Mouse (Mus musculus): ENCODE data around the gene Cldn4.
"Not testable (repeated sequence)": the region's sequence is repeated elsewhere in the genome, so short reads cannot be mapped to it uniquely, and the experiment has no call there.

The Cldn4 gene

GRCm38 (mm10) chr5:134964655-134965054 lies 17.9 kb upstream of the Cldn4 start:
- not testable (repeated sequence) for DNase-seq (ENCODE audit: low spot score in 2 of 2)

- DNase-seq (ENCODE audit: low spot score in 2 of 2): no peak
These were observed 16.8 kb upstream of the Cldn4 start for GRCm38 (mm10) chr5:134963546-134963945.

GRCm38 (mm10) chr5:134961519-134961918 lies 14.8 kb upstream of the Cldn4 start:
- no peak for DNase-seq (ENCODE audit: low spot score in 2 of 2)

GRCm38 (mm10) chr5:134960430-134960829 lies 13.7 kb upstream of the Cldn4 start:
- DNase-seq (ENCODE audit: low spot score in 2 of 2): peak; percentile 46

- DNase-seq (ENCODE audit: low spot score in 2 of 2): no peak
These were observed 12.4 kb upstream of the Cldn4 start for GRCm38 (mm10) chr5:134959114-134959513.

GRCm38 (mm10) chr5:134955491-134955890 lies 8.8 kb upstream of the Cldn4 start:
- DNase-seq (ENCODE audit: low spot score in 2 of 2): no peak

GRCm38 (mm10) chr5:134951053-134951884 lies 4.5 kb upstream of the Cldn4 start:
- DNase-seq (ENCODE audit: low spot score in 2 of 2): peak; percentile 41 to 42

GRCm38 (mm10) chr5:134948085-134948439 lies 1.3 kb upstream of the Cldn4 start:
- no peak for DNase-seq (ENCODE audit: low spot score in 2 of 2)

GRCm38 (mm10) chr5:134947420-134948084 lies 818 bp upstream of the Cldn4 start:
- DNase-seq (ENCODE audit: low spot score in 2 of 2): no peak

GRCm38 (mm10) chr5:134946063-134946856 lies 474 bp downstream of the Cldn4 start:
- peak in 1 of 2 experiments; percentile 32 for DNase-seq (ENCODE audit: low spot score in 2 of 2)

GRCm38 (mm10) chr5:134945266-134945959 lies 1.3 kb downstream of the Cldn4 start:
- DNase-seq (ENCODE audit: low spot score in 2 of 2): no peak

- no peak for DNase-seq (ENCODE audit: low spot score in 2 of 2)
These were observed 2.6 kb downstream of the Cldn4 start for GRCm38 (mm10) chr5:134944179-134944578.

GRCm38 (mm10) chr5:134942740-134943139 lies 4.0 kb downstream of the Cldn4 start:
- DNase-seq (ENCODE audit: low spot score in 2 of 2): no peak

- peak; percentile 86 to 90 for DNase-seq (ENCODE audit: low spot score in 2 of 2)
These were observed 5.1 kb downstream of the Cldn4 start for GRCm38 (mm10) chr5:134941472-134942209.

- DNase-seq (ENCODE audit: low spot score in 2 of 2): not testable (repeated sequence)
These were observed 7.2 kb downstream of the Cldn4 start for GRCm38 (mm10) chr5:134939554-134939953.

GRCm38 (mm10) chr5:134939069-134939468 lies 7.7 kb downstream of the Cldn4 start:
- DNase-seq (ENCODE audit: low spot score in 2 of 2): no peak

GRCm38 (mm10) chr5:134936626-134937185 lies 10.0 kb downstream of the Cldn4 start:
- no peak for DNase-seq (ENCODE audit: low spot score in 2 of 2)

GRCm38 (mm10) chr5:134936051-134936450 lies 10.7 kb downstream of the Cldn4 start:
- no peak for DNase-seq (ENCODE audit: low spot score in 2 of 2)

GRCm38 (mm10) chr5:134934666-134935065 lies 12.1 kb downstream of the Cldn4 start:
- no peak for DNase-seq (ENCODE audit: low spot score in 2 of 2)

GRCm38 (mm10) chr5:134933686-134934085 lies 13.0 kb downstream of the Cldn4 start:
- DNase-seq (ENCODE audit: low spot score in 2 of 2): not testable (repeated sequence)

- peak; percentile 47 to 57 for DNase-seq (ENCODE audit: low spot score in 2 of 2)
These were observed 13.5 kb downstream of the Cldn4 start for GRCm38 (mm10) chr5:134933281-134933680.

Data from thymus, postnatal 10 days (tissue).